Mouse (Mus musculus): ENCODE measurements around the gene Mgll. TPM values are rescaled to one million over a fixed set of nuclear protein-coding genes. Genes with fewer than 3 reads are reported as not detected.

Gene Mgll
- polyA plus RNA-seq, 1 experiment from 2014 or later = 6.5 TPM

DNA sequence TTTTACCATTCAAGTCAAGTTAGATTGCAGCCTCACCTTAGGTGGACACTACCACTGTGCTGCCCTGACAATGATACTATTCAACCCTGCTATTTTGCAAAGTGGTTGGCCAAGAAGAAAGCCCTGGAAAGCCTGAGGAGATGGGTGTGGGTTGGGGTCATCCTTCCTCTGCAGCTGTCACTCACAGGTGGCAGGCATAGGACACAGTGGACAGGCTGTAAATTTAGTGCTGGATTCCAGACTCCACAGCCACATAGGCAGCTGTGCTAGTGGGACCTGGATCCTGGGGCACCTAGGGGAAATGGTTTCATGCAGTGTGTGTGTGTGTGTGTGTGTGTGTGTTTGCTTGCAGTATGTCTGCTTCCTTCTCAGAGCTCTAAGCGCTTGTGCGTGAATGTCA lies 1.3 kb upstream of the Mgll start:
- Histone ChIP-seq H3K4me1 (peaks cover 7% of the 10 kb centered on the region; the same call in 1 of the 2 replicates), H3K4me3 (no peak overlapping the region), H3K9me3 (replicated peaks) (no peaks in the 10 kb centered on the region), H3K9ac (no peak overlapping the region), H3K36me3 (no peaks in the 10 kb centered on the region), H3K27ac (no peak overlapping the region), H3K4me2 (replicated peaks) (no peak overlapping the region), H3K27me3 (peaks cover 39% of the 10 kb centered on the region)
- WGBS = 100% methylated on average over 2 of the region's 2 CpGs
- ATAC-seq (ENCODE audit: low FRiP score) = no peak

DNA sequence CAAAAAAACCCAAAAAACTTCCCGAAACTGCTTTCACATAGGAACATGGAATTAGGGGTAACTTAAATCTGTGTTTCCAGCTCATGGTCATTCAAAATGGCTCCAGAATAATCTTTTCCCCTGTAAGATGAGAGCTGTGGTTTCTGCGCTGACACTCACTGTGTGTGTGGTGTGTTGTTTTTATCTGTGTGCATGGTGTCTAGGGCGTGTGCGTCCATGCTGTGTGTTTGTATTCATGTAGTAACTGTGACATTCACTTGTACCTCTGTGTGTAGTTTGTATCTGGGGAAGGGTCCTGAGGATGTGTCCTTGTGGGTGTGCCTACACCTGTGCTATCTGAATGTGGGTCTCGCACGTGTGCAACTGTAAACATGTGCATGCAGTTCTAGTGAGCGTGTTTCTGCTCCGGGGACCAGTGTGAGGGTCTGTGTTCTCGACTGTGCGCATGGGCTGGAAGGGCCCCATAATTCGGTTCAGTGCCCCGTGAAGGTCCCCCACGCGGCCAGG lies 353 bp upstream of the Mgll start:
- peak overlapping the region; percentile 68 for H3K9ac ChIP-seq
- ATAC-seq (ENCODE audit: low FRiP score) = peak; percentile 75
- 33% methylated on average over 14 of the region's 14 CpGs for WGBS
- H3K4me2 ChIP-seq (replicated peaks) = peak overlapping the region; percentile 83
- peaks cover 39% of the 10 kb centered on the region for H3K27me3 ChIP-seq
- no peak overlapping the region for H3K27ac ChIP-seq
- H3K9me3 ChIP-seq (replicated peaks) = no peaks in the 10 kb centered on the region
- H3K4me1 ChIP-seq = peaks cover 7% of the 10 kb centered on the region; the same call in 1 of the 2 replicates
- H3K36me3 ChIP-seq = no peaks in the 10 kb centered on the region
- H3K4me3 ChIP-seq = peak overlapping the region; percentile 56

DNA sequence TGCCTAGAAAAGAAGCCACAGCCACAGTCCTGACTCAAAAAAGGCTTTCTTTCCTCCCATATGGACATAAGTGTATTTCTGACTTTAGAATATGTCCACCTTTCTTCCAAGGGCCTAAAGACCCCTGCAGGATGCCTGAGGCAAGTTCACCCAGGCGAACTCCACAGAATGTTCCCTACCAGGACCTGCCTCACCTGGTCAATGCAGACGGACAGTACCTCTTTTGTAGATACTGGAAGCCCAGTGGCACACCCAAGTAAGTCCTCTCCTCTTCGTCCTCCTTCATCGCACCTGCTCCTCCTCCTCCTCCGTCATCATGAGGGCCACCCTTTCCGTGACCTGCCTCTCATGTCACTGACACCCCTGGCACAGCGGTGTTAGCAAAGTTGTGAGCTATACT lies 1.4 kb downstream of the Mgll start:
- Histone ChIP-seq H3K4me2 (replicated peaks) (no peak overlapping the region), H3K4me3 (no peak overlapping the region), H3K27me3 (peaks cover 39% of the 10 kb centered on the region)

DNA sequence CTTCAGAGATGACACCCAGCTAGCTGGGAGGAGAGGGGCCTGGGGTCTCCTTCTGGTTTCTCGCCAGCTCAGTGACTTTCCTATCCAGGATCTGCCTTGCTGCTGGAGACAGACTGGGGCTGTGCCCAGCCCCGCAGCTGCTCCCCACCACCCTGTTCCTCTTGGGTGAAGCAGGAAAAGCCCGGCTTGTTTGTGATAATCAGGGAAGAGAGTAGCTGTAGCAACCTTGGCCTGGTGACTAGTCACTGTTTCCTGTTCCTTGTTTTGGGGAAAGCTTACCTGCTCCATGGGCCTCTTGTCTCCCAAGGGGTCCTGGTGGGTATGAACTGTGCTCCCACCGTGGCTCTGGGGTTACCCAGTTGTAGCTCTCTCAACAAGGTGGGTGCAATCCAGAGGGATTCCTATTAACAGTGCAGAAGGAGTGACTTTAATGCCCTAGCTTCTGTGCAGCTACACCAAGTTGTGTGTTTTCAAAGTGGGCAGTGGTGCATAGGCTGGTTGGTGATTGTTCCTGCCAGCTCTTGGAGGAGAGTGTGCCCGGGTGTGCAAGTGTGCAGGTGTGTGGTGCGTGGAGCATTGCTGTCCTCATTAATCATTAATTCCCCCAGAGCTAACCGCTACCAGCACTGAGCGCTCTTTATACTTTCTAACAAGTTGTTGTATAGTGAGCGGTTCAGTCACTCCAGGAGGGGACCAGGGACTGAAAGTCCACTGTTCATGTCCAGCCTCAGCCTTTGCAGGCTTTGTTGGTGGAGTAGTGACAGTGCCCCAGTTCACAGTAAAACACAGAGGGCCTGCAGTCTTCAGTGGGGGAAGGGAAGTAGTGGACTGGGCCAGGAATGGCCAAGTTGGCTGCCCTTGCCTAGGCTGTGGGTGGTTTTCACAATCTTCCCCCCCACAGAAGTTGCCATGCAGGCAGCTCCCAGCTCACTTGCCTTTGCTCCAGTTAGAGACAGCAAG lies 2.3 kb downstream of the Mgll start:
- Histone ChIP-seq H3K27me3 (peaks cover 39% of the 10 kb centered on the region), H3K4me2 (replicated peaks) (no peak overlapping the region), H3K9ac (no peak overlapping the region), H3K4me3 (no peak overlapping the region), H3K9me3 (replicated peaks) (no peaks in the 10 kb centered on the region), H3K36me3 (no peaks in the 10 kb centered on the region), H3K27ac (no peak overlapping the region), H3K4me1 (peaks cover 7% of the 10 kb centered on the region; the same call in 1 of the 2 replicates)
- ATAC-seq (ENCODE audit: low FRiP score) = no peak
- WGBS = 58% methylated on average over 9 of the region's 9 CpGs

More for the DNA sequence above, 1.4 kb downstream of the Mgll start:
- H3K36me3 ChIP-seq = no peaks in the 10 kb centered on the region
- H3K9me3 ChIP-seq (replicated peaks) = no peaks in the 10 kb centered on the region
- 61% methylated on average over 7 of the region's 7 CpGs for WGBS
- no peak for ATAC-seq (ENCODE audit: low FRiP score)
- no peak overlapping the region for H3K27ac ChIP-seq
- peaks cover 7% of the 10 kb centered on the region; the same call in 1 of the 2 replicates for H3K4me1 ChIP-seq
- no peak overlapping the region for H3K9ac ChIP-seq

DNA sequence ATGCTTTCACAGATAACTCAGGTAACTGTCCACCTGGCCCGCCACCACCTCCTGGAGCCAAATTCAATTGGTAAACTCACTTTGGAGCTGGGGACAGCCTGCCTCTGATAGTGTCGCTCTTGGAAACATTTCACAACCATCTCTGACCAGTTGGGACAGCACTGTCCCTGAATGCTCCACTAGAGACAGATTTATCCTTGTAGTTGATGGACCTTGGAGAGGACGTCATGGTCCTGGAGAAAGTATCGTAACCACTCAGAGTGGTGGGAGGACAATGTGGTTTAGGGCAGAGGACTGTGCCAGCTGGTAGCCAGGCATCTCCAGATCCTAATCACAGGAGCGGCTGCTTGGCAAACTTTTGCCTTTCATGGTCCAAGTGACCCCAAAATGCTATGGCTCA lies 3.3 kb downstream of the Mgll start:
- Histone ChIP-seq H3K4me3 (no peak overlapping the region), H3K27ac (no peak overlapping the region), H3K4me2 (replicated peaks) (no peak overlapping the region), H3K4me1 (peaks cover 9% of the 10 kb centered on the region; the same call in 1 of the 2 replicates), H3K27me3 (peaks cover 35% of the 10 kb centered on the region), H3K9ac (no peak overlapping the region), H3K9me3 (replicated peaks) (no peaks in the 10 kb centered on the region), H3K36me3 (no peaks in the 10 kb centered on the region)
- ATAC-seq (ENCODE audit: low FRiP score) = no peak
- 89% methylated on average over 5 of the region's 5 CpGs for WGBS

DNA sequence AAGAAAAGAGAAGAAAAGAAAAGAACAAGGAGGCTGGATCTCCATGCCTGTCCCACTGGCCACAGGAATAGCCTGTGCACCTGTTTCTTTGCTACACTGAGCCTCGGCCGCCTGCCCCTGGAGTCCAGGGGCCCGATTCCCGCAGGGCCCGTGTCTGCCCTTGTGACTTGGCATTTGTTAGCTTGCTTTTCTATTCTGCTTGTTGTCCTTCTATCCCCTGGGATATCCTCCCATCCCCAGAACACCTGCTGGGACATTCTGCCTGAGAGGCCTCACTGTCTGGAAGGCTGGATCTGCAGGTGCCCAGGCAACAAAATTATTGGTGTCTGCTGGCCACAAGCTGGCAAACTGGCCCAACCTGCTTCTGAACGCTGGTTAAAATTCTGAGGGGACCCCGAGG lies 3.8 kb downstream of the Mgll start:
- Histone ChIP-seq H3K27me3 (peaks cover 29% of the 10 kb centered on the region), H3K4me1 (peaks cover 11% of the 10 kb centered on the region), H3K36me3 (no peaks in the 10 kb centered on the region), H3K9ac (no peak overlapping the region), H3K27ac (no peak overlapping the region), H3K4me2 (replicated peaks) (no peak overlapping the region), H3K9me3 (replicated peaks) (no peaks in the 10 kb centered on the region), H3K4me3 (no peak overlapping the region)
- ATAC-seq (ENCODE audit: low FRiP score) = no peak
- 59% methylated on average over 7 of the region's 7 CpGs for WGBS

DNA sequence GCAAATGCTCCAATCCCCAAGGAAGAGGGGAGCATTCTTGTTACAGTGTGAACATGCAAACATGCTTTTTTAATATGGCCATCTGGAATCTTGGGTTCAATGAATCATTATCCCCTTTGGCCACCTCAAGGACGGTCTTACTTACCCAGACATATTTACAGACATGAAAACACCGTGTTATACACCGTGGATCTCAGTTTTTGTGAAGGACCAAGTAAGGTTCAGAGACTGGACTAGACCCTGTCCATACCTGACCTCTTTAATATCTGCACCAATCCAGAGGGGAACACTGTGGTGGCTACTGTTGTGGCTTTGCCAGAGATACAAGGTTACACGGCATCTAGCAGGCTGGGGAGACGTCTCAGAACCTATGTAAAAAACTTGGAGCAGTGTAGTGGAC lies 4.3 kb downstream of the Mgll start:
- H3K27ac ChIP-seq = no peak overlapping the region
- no peak overlapping the region for H3K9ac ChIP-seq
- no peaks in the 10 kb centered on the region for H3K36me3 ChIP-seq
- H3K4me3 ChIP-seq = no peak overlapping the region
- no peak overlapping the region for H3K4me2 ChIP-seq (replicated peaks)
- no peaks in the 10 kb centered on the region for H3K9me3 ChIP-seq (replicated peaks)
- ATAC-seq (ENCODE audit: low FRiP score) = no peak
- 89% methylated on average over 5 of the region's 5 CpGs for WGBS
- H3K27me3 ChIP-seq = peaks cover 27% of the 10 kb centered on the region
- peaks cover 16% of the 10 kb centered on the region for H3K4me1 ChIP-seq

DNA sequence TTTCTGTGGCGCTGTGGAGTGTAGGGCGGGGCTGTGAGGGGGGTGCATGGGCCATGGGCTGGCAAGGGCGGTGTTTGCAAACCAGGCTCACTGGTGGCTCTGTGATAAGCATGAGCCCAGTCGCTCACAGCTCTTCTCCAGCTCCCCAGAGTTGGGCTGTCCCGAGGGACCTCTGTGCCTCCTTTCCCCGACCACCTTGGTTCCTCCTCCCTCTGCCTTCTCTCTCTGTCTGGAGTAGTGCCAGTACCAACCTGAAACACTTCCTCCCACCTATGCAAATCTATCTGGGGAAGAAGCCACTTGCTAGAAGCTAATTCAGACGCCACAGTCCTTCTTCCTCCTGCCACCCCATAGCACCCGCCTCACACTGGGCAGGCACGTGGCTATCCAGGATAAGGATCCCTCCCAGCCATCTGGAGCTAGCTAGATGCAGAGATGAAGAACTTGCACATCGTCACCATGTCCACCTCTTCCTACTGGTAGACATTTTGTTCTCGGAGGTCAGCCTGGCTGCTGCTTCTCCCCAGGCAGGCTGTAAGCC lies 7.1 kb downstream of the Mgll start:
- no peak overlapping the region for H3K4me3 ChIP-seq
- H3K9me3 ChIP-seq (replicated peaks) = no peaks in the 10 kb centered on the region
- WGBS = 91% methylated on average over 11 of the region's 11 CpGs
- no peaks in the 10 kb centered on the region for H3K36me3 ChIP-seq
- peaks cover 8% of the 10 kb centered on the region for H3K27me3 ChIP-seq
- H3K27ac ChIP-seq = no peak overlapping the region
- no peak overlapping the region for H3K4me2 ChIP-seq (replicated peaks)
- no peak for ATAC-seq (ENCODE audit: low FRiP score)
- H3K4me1 ChIP-seq = peaks cover 14% of the 10 kb centered on the region; the same call in 1 of the 2 replicates
- no peak overlapping the region for H3K9ac ChIP-seq

DNA sequence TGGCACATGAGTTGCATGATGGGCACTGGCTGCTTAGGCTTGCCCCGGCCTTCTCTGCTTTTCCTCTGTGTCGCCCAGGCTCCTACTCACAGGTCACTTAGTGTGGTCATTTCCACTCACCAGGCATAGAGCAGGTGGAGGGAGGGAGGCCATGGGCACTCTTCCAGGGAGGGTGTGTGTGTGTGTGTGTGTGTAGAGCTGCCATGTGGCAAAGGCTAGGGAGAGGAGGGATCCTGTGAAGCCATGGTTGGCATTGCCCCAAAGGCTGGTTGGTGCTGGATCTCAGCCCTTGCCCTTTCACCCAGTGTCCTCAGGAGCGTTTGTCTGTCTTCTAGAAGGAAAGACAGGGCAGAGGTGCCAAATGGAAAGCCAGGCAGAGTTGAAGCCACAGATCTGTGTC lies 7.8 kb downstream of the Mgll start:
- Histone ChIP-seq H3K4me1 (peaks cover 18% of the 10 kb centered on the region; the same call in 1 of the 2 replicates), H3K4me3 (no peak overlapping the region), H3K27me3 (peaks cover 1% of the 10 kb centered on the region; the same call in 1 of the 2 replicates), H3K9me3 (replicated peaks) (no peaks in the 10 kb centered on the region), H3K9ac (no peak overlapping the region), H3K36me3 (no peaks in the 10 kb centered on the region), H3K4me2 (replicated peaks) (no peak overlapping the region), H3K27ac (no peak overlapping the region)
- 92% methylated on average over 3 of the region's 3 CpGs for WGBS
- no peak for ATAC-seq (ENCODE audit: low FRiP score)

DNA sequence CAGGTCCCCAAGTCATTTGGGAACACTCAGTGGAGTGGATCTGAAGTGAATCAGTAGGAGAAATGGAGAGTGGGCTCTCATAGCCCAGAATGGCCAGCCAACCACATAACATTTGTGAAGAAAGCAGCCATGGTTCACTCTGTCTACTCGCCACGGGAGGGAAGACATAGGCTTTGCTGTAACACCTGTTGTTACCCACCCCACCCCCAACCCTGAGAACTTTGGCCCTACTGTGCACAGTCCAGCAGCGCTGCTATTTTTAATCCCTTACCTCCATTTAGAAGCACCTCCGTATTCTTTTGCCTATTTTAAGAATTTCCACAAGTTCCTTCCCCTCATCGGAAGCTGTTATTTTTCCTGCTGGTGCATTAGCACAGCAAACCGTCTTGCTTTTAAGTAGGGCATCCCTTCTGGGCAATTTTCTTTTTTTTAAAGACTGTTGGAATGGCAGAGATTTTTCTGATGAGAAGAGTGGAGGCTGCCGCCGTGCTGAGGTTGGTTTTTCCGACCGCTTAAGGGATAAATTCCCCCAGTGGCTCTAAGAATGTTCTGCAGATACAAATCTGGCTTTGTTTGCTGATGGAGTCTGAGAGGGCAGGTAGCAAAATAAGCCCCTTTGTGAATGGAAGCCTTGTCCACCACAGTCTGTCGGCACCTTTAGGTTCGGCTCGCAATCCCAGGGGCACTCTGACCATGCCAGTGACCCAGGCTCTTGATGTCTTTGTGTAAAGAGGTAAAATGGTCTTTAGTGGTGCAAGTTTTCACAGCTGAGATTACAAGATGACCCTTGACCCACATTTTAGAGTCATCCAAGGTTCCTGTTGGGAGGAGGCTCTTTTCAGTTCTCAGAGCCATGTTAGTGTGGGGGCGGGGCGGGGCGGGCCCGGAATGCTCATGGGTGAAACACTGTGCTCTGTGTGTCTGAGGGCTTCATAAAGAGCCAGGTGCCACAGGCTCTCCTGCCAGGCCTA lies 8.7 kb downstream of the Mgll start:
- no peaks in the 10 kb centered on the region for H3K27me3 ChIP-seq
- WGBS = 61% methylated on average over 17 of the region's 17 CpGs
- no peaks in the 10 kb centered on the region for H3K9me3 ChIP-seq (replicated peaks)
- peaks cover 19% of the 10 kb centered on the region; the same call in 1 of the 2 replicates for H3K4me1 ChIP-seq
- H3K4me3 ChIP-seq = no peak overlapping the region
- H3K36me3 ChIP-seq = no peaks in the 10 kb centered on the region
- H3K4me2 ChIP-seq (replicated peaks) = no peak overlapping the region
- 0 out of 2 replicates have a peak overlapping the region, but pooled peaks have one; percentile 23 for H3K27ac ChIP-seq
- ATAC-seq (ENCODE audit: low FRiP score) = no peak
- no peak overlapping the region for H3K9ac ChIP-seq

DNA sequence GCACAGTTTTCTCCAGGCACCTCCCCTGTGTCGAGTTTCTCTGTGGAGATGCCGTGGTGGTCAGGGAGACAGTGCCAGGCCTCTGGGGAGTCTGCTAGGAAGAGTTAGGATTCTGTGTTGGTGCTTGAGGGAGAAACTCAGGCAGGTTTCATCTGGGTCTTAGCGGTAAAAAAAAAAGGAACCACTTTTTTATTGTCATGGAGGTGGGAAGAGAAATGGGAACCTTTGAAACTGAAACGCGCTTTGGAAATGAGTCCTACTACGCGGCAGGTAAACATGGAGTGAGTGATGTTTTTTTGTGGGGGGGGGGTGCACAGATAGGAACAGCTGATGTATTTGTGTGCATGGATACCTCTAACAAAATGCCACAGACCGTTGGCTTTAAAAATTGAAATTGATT lies 12.1 kb downstream of the Mgll start:
- no peak overlapping the region for H3K9ac ChIP-seq
- no peak overlapping the region for H3K27ac ChIP-seq
- no peak overlapping the region for H3K4me3 ChIP-seq
- H3K27me3 ChIP-seq = no peaks in the 10 kb centered on the region
- no peak overlapping the region for H3K4me2 ChIP-seq (replicated peaks)
- no peak for ATAC-seq (ENCODE audit: low FRiP score)
- peaks cover 19% of the 10 kb centered on the region; the same call in 1 of the 2 replicates for H3K4me1 ChIP-seq
- no peaks in the 10 kb centered on the region for H3K9me3 ChIP-seq (replicated peaks)
- WGBS = 83% methylated on average over 8 of the region's 8 CpGs
- H3K36me3 ChIP-seq = no peaks in the 10 kb centered on the region
